Mouse (Mus musculus) liver, embryonic 14.5 days (tissue): Measurements from ENCODE around the gene Robo4. TPM values are rescaled to one million over a fixed set of nuclear protein-coding genes. Genes with fewer than 3 reads are reported as not detected.
A peak's percentile ranks its signal among the peaks of the same experiment; 100 is the strongest.

Source experiments
- ATAC-seq: fragments of 200-750 bp; cut with Nextera tagmentation; 2 replicates; pipeline ENCODE4 v1.8.0; 2017; ENCODE audit warnings: moderate number of reproducible peaks, mild to moderate bottlenecking, moderate library complexity; ENCODE audit not compliant: insufficient read depth
- DNase-seq, 3 experiments: peaks; one replicate each; pipeline ENCODE4 v3.0.0-alpha.2; 2012 to 2013; ENCODE audit warnings: low read depth in 3 of 3, low spot score in 3 of 3
- H3K27ac ChIP-seq: fragments of 300-500 bp; sonication (generic); 2 replicates; pipeline ENCODE4 v1.5.1; 2014; ENCODE audit warnings: moderate library complexity, mild to moderate bottlenecking, control low read depth, inconsistent platforms
- H3K27me3 ChIP-seq: fragments of 300-500 bp; sonication (generic); 2 replicates; pipeline ENCODE4 v1.6.1; 2014; ENCODE audit warnings: mild to moderate bottlenecking, low read length, moderate library complexity; ENCODE audit not compliant: control insufficient read depth, insufficient read depth
- H3K36me3 ChIP-seq: fragments of 300-500 bp; sonication (generic); replicated peaks from 2 replicates; pipeline ENCODE4 v1.6.1; 2014; ENCODE audit warnings: low read depth; ENCODE audit not compliant: control insufficient read depth, insufficient read depth
- H3K4me1 ChIP-seq, 2 experiments: fragments of 200-500 bp in 1 of 2; fragments of 300-500 bp in 1 of 2; sonication (generic) in 1 of 2; replicated peaks; 2 replicates each; pipeline ENCODE4 v1.6.1; 2012 to 2014; ENCODE audit warnings: antibody characterized with exemption in 1 of 2, inconsistent platforms in 1 of 2, low read length in 1 of 2; ENCODE audit not compliant: control insufficient read depth in 2 of 2, insufficient read depth in 2 of 2
- H3K4me2 ChIP-seq: fragments of 300-500 bp; sonication (generic); 2 replicates; pipeline ENCODE4 v1.6.1; 2014; ENCODE audit warnings: low read depth, mild to moderate bottlenecking, control low read depth, moderate library complexity
- H3K4me3 ChIP-seq, 2 experiments: fragments of 200-500 bp in 1 of 2; fragments of 300-500 bp in 1 of 2; sonication (generic) in 1 of 2; 2 replicates each; pipeline ENCODE4 v1.5.1; 2012 to 2014; ENCODE audit warnings: low read depth in 2 of 2, low read length in 2 of 2, mild to moderate bottlenecking in 2 of 2, control low read depth in 1 of 2, inconsistent platforms in 1 of 2, moderate library complexity in 1 of 2; ENCODE audit not compliant: insufficient read depth in 1 of 2
- H3K9ac ChIP-seq: fragments of 300-500 bp; sonication (generic); replicated peaks from 2 replicates; pipeline ENCODE4 v1.6.1; 2014; ENCODE audit warnings: mild to moderate bottlenecking, control low read depth, moderate library complexity
- H3K9me3 ChIP-seq: fragments of 300-500 bp; sonication (generic); 2 replicates; pipeline ENCODE4 v1.6.1; 2016; ENCODE audit warnings: low read length, mixed read lengths; ENCODE audit not compliant: control insufficient read depth
- CTCF ChIP-seq: IDR thresholded peaks from 2 replicates; pipeline ENCODE4 v1.5.1; 2016; ENCODE audit warnings: antibody characterized with exemption, low read depth, control low read depth
- EP300 ChIP-seq: IDR thresholded peaks from 2 replicates; pipeline ENCODE4 v1.6.1; 2016; ENCODE audit warnings: antibody characterized with exemption, low read depth
- WGBS: fragments of 180-500 bp; shearing (Covaris S2); extraction: QIAGEN DNeasy Blood & Tissue Kit; methylation state at CpG from one replicate; pipeline ENCODE4 v1.1.7; 2014; ENCODE audit not compliant: insufficient replicate concordance; 5-methylcytosine and 5-hydroxymethylcytosine counted together
- polyA plus RNA-seq, 2 experiments: library from polyadenylated mRNA; depleted of rRNA in 1 of 2; stranded (reverse) in 1 of 2; unstranded in 1 of 2; fragments of >200 nt; fragmentation: Nextera tagmentation in 1 of 2; extraction: Ambion mirVana in 1 of 2; gene quantifications; 2 replicates each; pipeline versions ENCODE4 v1.2.1 to v1.2.3; 2012 to 2014

Robo4 gene
- polyA plus RNA-seq, 2 experiments = 1.4 to 1.8 TPM

DNA sequence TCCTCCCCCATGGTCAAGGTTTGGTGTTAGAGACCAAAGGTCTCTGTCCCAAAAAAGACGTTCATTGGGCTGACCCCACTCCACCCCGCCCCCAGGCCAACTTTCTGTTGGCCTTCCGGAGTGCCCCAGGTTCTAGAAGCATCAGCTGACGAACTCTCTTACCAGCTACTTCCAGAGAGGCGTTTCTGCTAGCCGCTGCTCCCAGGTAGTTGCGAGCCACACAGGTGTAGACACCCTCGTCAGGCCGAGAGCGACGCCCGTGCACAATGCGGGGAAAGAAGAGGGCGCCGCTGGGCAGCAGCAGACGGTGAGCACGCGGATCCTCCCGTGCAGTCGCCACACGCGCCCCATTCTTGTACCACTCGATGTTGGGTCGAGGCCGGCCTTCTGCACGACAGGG lies 27.6 kb downstream of the Robo4 start:
- DNase-seq (no peak), ATAC-seq (no peak)
- no peak overlapping the region for H3K4me2 ChIP-seq
- peaks cover 52% of the 10 kb centered on the region for H3K27me3 ChIP-seq
- no peak overlapping the region for H3K4me3 ChIP-seq
- H3K36me3 ChIP-seq = no peaks in the 10 kb centered on the region
- H3K27ac ChIP-seq = no peak overlapping the region
- TF ChIP-seq EP300 (no peak), CTCF (no peak)
- WGBS = 18% methylated on average over 26 of the region's 26 CpGs
- H3K9me3 ChIP-seq = no peaks in the 10 kb centered on the region
- H3K4me1 ChIP-seq = no peaks in the 10 kb centered on the region
- H3K9ac ChIP-seq = no peak overlapping the region

DNA sequence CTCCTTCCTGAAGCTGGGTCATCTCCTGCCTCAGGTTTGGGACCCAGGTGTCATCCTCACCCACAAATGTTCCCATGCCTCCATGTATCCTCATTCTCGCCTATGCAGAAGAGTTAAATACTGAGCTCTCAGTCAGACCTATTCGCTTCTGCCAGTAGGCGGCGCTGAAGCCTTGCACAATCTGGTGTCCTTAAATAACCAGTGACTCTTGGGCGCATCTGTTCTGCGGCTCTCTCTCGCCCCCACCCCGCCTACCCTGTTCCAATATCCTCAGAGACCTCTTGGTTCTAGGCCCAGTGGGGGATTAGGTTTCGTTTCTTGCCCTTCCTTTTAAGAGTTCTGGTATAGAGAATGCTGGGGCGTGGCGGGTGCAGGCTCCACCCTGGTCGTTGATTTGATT lies 28.9 kb downstream of the Robo4 start:
- peak; percentile 50 to 61 (median 51) for DNase-seq
- no peak overlapping the region for H3K4me2 ChIP-seq
- no peak for ATAC-seq
- no peak overlapping the region for H3K4me3 ChIP-seq
- no peak overlapping the region for H3K9ac ChIP-seq
- peak; percentile 88 for TF ChIP-seq CTCF
- TF ChIP-seq EP300 = no peak
- peaks cover 64% of the 10 kb centered on the region for H3K27me3 ChIP-seq
- H3K4me1 ChIP-seq = no peaks in the 10 kb centered on the region
- no peak overlapping the region for H3K27ac ChIP-seq
- no peaks in the 10 kb centered on the region for H3K36me3 ChIP-seq
- H3K9me3 ChIP-seq = no peaks in the 10 kb centered on the region
- 2% methylated on average over 12 of the region's 12 CpGs for WGBS

DNA sequence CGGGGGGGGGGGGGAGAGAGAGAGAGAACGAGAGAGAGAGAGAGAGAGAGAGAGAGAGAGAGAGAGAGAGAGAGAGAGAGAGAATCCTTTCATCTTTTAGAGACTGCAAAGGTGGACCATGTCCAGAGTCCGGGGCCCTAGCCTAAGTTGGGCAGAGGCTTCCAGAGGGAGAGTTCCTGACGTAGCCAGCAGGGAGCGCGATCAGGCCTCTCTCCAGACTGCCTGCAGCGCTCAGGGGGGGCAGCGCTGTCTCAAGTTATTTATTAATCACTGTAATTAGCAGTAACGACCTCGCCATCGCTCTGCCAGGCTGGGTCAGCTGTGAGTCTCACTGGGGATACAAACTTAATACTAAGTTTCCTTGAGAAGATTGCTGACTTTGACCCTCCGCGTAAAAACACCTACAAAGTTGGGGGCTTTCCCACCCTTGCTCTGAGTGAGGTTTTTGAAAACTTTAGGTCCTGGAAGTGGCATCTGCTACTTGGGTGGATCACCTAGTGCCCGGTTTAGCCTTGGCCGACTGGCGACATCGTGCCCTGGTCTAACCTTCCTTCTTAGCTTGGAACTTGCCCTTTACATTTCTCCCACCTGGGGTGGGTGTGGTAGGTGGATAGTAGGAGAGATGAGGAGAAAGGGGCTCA lies 30.4 kb downstream of the Robo4 start:
- Histone ChIP-seq H3K27ac (no peak overlapping the region), H3K9ac (no peak overlapping the region), H3K9me3 (no peaks in the 10 kb centered on the region), H3K4me1 (no peaks in the 10 kb centered on the region), H3K4me2 (no peak overlapping the region), H3K36me3 (no peaks in the 10 kb centered on the region), H3K4me3 (no peak overlapping the region), H3K27me3 (peaks cover 70% of the 10 kb centered on the region)
- DNase-seq = no peak
- no peak for ATAC-seq
- 3% methylated on average over 16 of the region's 17 CpGs for WGBS
- TF ChIP-seq CTCF (peak; percentile 57), EP300 (no peak)

DNA sequence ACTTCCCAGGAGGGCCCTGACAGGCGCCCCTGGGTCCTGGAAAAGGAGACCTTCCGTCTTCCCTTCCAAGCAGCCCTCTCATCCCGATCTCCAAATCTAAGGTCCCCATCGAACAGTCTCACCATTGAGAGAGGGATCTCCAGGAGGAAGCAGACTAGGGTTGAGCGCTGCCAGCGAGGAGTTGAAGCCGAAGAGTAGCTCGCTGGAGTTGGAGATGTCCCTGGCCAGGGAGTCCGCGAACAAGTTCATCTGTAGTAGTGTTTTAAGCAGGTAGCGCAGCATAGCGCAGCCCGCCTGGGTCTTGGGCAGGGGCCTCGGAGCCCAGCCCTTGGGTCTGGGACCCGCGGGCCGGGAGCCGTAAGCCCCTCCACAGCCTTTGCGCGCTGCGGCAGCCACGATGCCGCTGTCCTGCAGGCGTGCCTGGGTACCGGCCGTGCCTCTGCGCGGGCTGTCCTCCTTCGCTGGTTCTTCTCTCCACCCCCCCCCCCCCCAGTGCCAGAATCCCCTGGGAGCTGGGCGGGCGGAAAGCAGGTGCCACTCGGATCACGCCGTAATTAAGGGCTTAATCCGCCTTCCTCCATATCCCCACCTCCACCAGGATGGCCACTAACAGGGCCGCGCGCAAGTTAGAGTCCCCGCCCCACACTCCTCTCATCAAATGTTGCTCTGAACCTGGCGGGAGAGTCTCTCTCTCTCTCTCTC lies 31.2 kb downstream of the Robo4 start, which contains the start of gene Robo3:
Robo3 (minus strand) TSS at position 527 of the 702 bp plus-strand sequence.
- no peak for ATAC-seq
- WGBS = under 1% methylated on average over 35 of the region's 40 CpGs
- H3K4me1 ChIP-seq = no peaks in the 10 kb centered on the region
- no peak within 1 kb of the TSS for H3K9ac ChIP-seq
- no peak within 1 kb of the TSS for H3K4me2 ChIP-seq
- no peak for DNase-seq
- TF ChIP-seq CTCF (no peak), EP300 (no peak)
- H3K27me3 ChIP-seq = peaks cover 68% of the 10 kb centered on the region
- H3K27ac ChIP-seq = no peak within 1 kb of the TSS
- no peak within 1 kb of the TSS for H3K4me3 ChIP-seq
- no peaks in the 10 kb centered on the region for H3K9me3 ChIP-seq
- H3K36me3 ChIP-seq = no peaks in the 10 kb centered on the region

DNA sequence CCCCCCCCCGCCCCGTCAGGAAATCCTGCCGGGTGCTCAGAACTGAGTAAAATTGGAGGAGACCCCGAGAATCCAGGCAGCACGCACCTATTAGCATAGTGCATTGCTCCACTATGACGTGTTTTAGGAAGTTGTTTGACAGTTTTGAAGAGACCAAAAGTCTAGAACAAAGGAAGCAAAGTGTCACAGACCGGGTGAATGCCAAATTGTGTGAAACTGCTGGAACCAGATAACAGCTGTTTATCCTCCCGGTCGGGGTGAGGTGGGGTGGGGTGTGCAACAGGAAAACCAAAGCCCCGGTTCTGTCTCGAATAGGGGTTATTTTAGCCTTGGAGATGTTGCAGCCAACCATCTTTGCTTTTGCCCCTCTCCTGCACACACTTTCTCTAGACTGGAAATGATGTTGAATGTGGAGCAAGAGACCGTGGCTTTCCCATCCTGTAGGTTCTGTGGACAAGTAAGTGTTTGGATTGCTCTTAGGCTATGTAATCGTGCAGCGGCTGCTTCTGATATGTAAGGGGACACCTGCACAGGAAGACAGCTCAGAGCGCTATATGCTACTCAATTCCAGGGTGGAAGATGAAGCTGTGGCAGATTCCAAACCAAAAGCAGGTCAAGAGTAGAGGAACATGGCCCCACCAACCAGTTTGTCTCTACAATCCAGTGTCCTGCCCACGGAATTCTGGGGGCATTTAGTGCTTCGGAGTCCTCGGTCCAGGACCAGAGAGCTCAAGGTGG lies 32.3 kb downstream of the Robo4 start:
- Histone ChIP-seq H3K4me2 (no peak overlapping the region), H3K36me3 (no peaks in the 10 kb centered on the region), H3K4me1 (no peaks in the 10 kb centered on the region), H3K27ac (no peak overlapping the region), H3K9me3 (no peaks in the 10 kb centered on the region), H3K9ac (no peak overlapping the region), H3K4me3 (no peak overlapping the region), H3K27me3 (peaks cover 67% of the 10 kb centered on the region)
- DNase-seq (no peak), ATAC-seq (no peak)
- TF ChIP-seq CTCF (no peak), EP300 (no peak)
- 1% methylated on average over 18 of the region's 18 CpGs for WGBS
